Mouse (Mus musculus) spleen, adult 2 months (tissue): ENCODE results near the gene Hoxb5.

Source experiments
- CTCF ChIP-seq: fragments of 200-500 bp; IDR thresholded peaks from 2 replicates; pipeline ENCODE4 v1.5.1; 2011; ENCODE audit warnings: mild to moderate bottlenecking, inconsistent platforms; ENCODE audit not compliant: insufficient read depth, insufficient read length, insufficient replicate concordance; ENCODE audit errors: extremely low read depth
- POLR2A ChIP-seq: fragments of 200-500 bp; IDR thresholded peaks from 2 replicates; pipeline ENCODE4 v1.6.1; 2011; ENCODE audit warnings: low read depth, low read length, inconsistent platforms

DNA sequence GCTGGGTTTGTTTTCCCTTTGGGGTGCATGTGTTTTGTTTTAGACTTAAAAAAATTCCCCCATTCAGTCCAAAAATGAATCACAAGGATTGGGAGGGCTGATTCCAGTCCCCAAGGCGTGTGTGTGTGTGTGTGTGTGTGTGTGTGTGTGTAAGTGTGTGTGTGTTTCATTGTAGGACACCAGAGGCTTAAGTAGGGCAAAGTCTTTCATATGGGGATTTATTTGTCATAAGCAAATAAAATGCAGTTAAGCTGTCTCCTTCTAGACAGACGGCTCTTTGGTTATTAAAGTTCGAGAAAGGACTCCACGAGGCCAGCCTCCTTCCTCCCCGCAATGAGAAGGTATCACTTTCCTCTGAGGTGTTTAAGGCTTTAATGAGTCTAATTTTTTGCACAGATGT, 18.7 kb downstream of the Hoxb5 start:
- TF ChIP-seq CTCF (no peak), POLR2A (no peak)
